In genomic region chr6:47942461-47942860, GRCm38 (mm10) we compare ENCODE assay signal across 8 mouse cellular contexts. TPM values are rescaled to one million over a fixed set of nuclear protein-coding genes. Genes with fewer than 3 reads are reported as not detected.
DNase-seq lines count a peak whose midpoint lies in the region; ATAC-seq and TF ChIP-seq lines count a peak whose summit lies in the region.

No protein-coding gene starts in this region.

- peaks cover 0 to 9% of the 10 kb centered on the region in 2 experiments; a peak in 1 of 4 replicates for H3K4me1 ChIP-seq in CH12.LX (ENCODE audit: control insufficient read depth in 1 of 2, insufficient read depth in 2 of 2)
- H3K4me1 ChIP-seq in E14TG2a.4 (replicated peaks; ENCODE audit: low read depth, low read length) = peaks cover 11% of the 10 kb centered on the region
- H3K4me1 ChIP-seq in forebrain, embryonic 16.5 days (replicated peaks; ENCODE audit: control insufficient read depth, insufficient read depth, low read length) = peaks cover 7% of the 10 kb centered on the region
- H3K4me1 ChIP-seq in liver, embryonic 14.5 days (replicated peaks; ENCODE audit: control insufficient read depth in 2 of 2, insufficient read depth in 2 of 2, low read length in 1 of 2) = peaks cover 3 to 4% of the 10 kb centered on the region in 2 experiments

- H3K36me3 ChIP-seq in CH12.LX (replicated peaks in 1 of 2; ENCODE audit: control insufficient read depth in 1 of 2, insufficient read depth in 1 of 2, low read length in 1 of 2) (peaks cover 22 to 23% of the 10 kb centered on the region in 2 experiments), E14TG2a.4 (ENCODE audit: insufficient read depth, low read length) (no peaks in the 10 kb centered on the region)
- H3K36me3 ChIP-seq in forebrain, embryonic 16.5 days (ENCODE audit: control insufficient read depth, insufficient read depth) = no peaks in the 10 kb centered on the region
- H3K36me3 ChIP-seq in liver, embryonic 14.5 days (replicated peaks; ENCODE audit: control insufficient read depth, insufficient read depth, low read depth) = peaks cover 3% of the 10 kb centered on the region; the same call in 1 of the 2 replicates

- TF ChIP-seq CTCF in CH12.LX (conservative IDR thresholded peaks at IDR 0.05 in 1 of 2, IDR thresholded peaks at IDR 0.05 in 1 of 2; ENCODE audit: low read depth in 2 of 2, low read length in 2 of 2) = no peak; a peak in 1 of 4 replicates
- no peak for TF ChIP-seq CTCF in E14TG2a.4 (conservative IDR thresholded peaks at IDR 0.05; ENCODE audit: low read length)
- TF ChIP-seq CTCF in liver, embryonic 14.5 days (IDR thresholded peaks at IDR 0.05; ENCODE audit: low read depth) = no peak

- H3K27me3 ChIP-seq in CH12.LX (replicated peaks) = no peaks in the 10 kb centered on the region
- peaks cover 42% of the 10 kb centered on the region for H3K27me3 ChIP-seq in E14TG2a.4 (ENCODE audit: insufficient read depth, low read length)
- no peaks in the 10 kb centered on the region for H3K27me3 ChIP-seq in forebrain, embryonic 16.5 days (replicated peaks; ENCODE audit: control insufficient read depth, insufficient read depth, low read length)
- no peaks in the 10 kb centered on the region for H3K27me3 ChIP-seq in liver, embryonic 14.5 days (ENCODE audit: control insufficient read depth, insufficient read depth, low read length)

- dilution Hi-C loops in CH12.LX (cut with MboI; ENCODE audit: extremely low pct_ligation_motif_present, extremely low pct_unique_long_range_greater_than_20kb, low sequenced_read_pairs) = no loop called here

- no peak for TF ChIP-seq EP300 in CH12.LX (IDR thresholded peaks at IDR 0.05; ENCODE audit: low read length)
- TF ChIP-seq EP300 in liver, embryonic 14.5 days (IDR thresholded peaks at IDR 0.05; ENCODE audit: low read depth) = no peak

- ATAC-seq in forebrain, embryonic 16.5 days = no peak; the same call in 1 of the 2 replicates
- ATAC-seq in liver, embryonic 14.5 days (ENCODE audit: insufficient read depth) = peak; percentile 36; the same call in 1 of the 2 replicates
- no peak for ATAC-seq in granulocyte monocyte progenitor cell, adult 5-6 weeks (replicated peaks; ENCODE audit: poor library complexity, severe bottlenecking)

- peak overlapping the region; percentile 77 to 85 (median 84) for H3K4me3 ChIP-seq in CH12.LX (replicated peaks in 1 of 3; ENCODE audit: low read depth in 2 of 3, low read length in 2 of 3, poor library complexity in 1 of 3)
- peak overlapping the region; percentile 78 for H3K4me3 ChIP-seq in E14TG2a.4 (replicated peaks; ENCODE audit: low read length)
- peak overlapping the region; percentile 44 for H3K4me3 ChIP-seq in forebrain, embryonic 16.5 days (replicated peaks; ENCODE audit: low read length)
- H3K4me3 ChIP-seq in liver, embryonic 14.5 days (ENCODE audit: insufficient read depth in 1 of 2, low read depth in 2 of 2, low read length in 2 of 2) = peak overlapping the region; percentile 43 to 69

- WGBS in forebrain, embryonic 16.5 days = 51% methylated on average over 12 of the region's 12 CpGs
- WGBS in liver, embryonic 14.5 days (ENCODE audit: insufficient replicate concordance) = 42% methylated on average over 12 of the region's 12 CpGs

- H3K9ac ChIP-seq in CH12.LX (ENCODE audit: insufficient read depth, low read depth) = peak overlapping the region; percentile 90; the same call in 1 of the 2 replicates
- no peak overlapping the region for H3K9ac ChIP-seq in forebrain, embryonic 16.5 days (replicated peaks; ENCODE audit: low read depth, low read length)
- H3K9ac ChIP-seq in liver, embryonic 14.5 days (replicated peaks) = peak overlapping the region; percentile 84

- no peak; the same call in 1 of the 2 replicates for TF ChIP-seq POLR2A in CH12.LX (IDR thresholded peaks at IDR 0.05; ENCODE audit: low read depth, low read length)

- DNase-seq in CH12.LX (ENCODE audit: extremely low read depth) = peak; percentile 52
- no peak for DNase-seq in liver, embryonic 14.5 days (ENCODE audit: low read depth in 3 of 3, low spot score in 3 of 3)
- DNase-seq in right cerebral cortex, adult 2 months (ENCODE audit: low spot score in 2 of 2) = no peak
- no peak for DNase-seq in layer of hippocampus, adult 8-10 months (ENCODE audit: low spot score in 2 of 2)
- no peak for DNase-seq in testis, postnatal 10 days (ENCODE audit: low spot score)

- peak overlapping the region; percentile 18; the same call in 1 of the 2 replicates for H3K4me2 ChIP-seq in CH12.LX (ENCODE audit: insufficient read depth, low read depth, poor library complexity, severe bottlenecking)
- H3K4me2 ChIP-seq in forebrain, embryonic 16.5 days (ENCODE audit: low read length) = peak overlapping the region; percentile 78
- peak overlapping the region; percentile 95 for H3K4me2 ChIP-seq in liver, embryonic 14.5 days (ENCODE audit: low read depth)

- peak overlapping the region; percentile 10; the same call in 1 of the 2 replicates for H3K27ac ChIP-seq in CH12.LX (ENCODE audit: insufficient read depth, low read depth)
- no peak overlapping the region for H3K27ac ChIP-seq in forebrain, embryonic 16.5 days (ENCODE audit: low read length)
- no peak overlapping the region for H3K27ac ChIP-seq in liver, embryonic 14.5 days

- H3K79me2 ChIP-seq in CH12.LX (replicated peaks; ENCODE audit: control insufficient read depth, extremely low read depth, insufficient read depth, poor library complexity, severe bottlenecking) = peaks cover 7% of the 10 kb centered on the region

- H3K9me3 ChIP-seq in CH12.LX (replicated peaks; ENCODE audit: low read length) (peaks cover 17% of the 10 kb centered on the region), E14TG2a.4 (ENCODE audit: low read length) (peaks cover 17% of the 10 kb centered on the region)
- H3K9me3 ChIP-seq in forebrain, embryonic 16.5 days (ENCODE audit: control insufficient read depth, low read length) = no peaks in the 10 kb centered on the region
- no peaks in the 10 kb centered on the region for H3K9me3 ChIP-seq in liver, embryonic 14.5 days (ENCODE audit: control insufficient read depth, low read length)

- TF ChIP-seq RAD21 in CH12.LX (IDR thresholded peaks at IDR 0.05; ENCODE audit: low read depth, low read length) = no peak

- in situ Hi-C loops in CH12.LX (cut with MboI; ENCODE audit: low pct_ligation_motif_present, low pct_unique_long_range_greater_than_20kb, low sequenced_read_pairs) = no loop called here

TF ChIP-seq in CH12.LX, 34 proteins besides CTCF, POLR2A, EP300 and RAD21 (continues in another document):
- no peak for TF ChIP-seq GABPA (IDR thresholded peaks at IDR 0.05; ENCODE audit: insufficient replicate concordance, low read depth, low read length)
- TF ChIP-seq BHLHE40 (IDR thresholded peaks at IDR 0.05; ENCODE audit: low read depth, low read length) = peak; percentile 17; the same call in 1 of the 2 replicates
- TF ChIP-seq ZKSCAN1 (IDR thresholded peaks at IDR 0.05; ENCODE audit: borderline replicate concordance, low read depth, low read length) = no peak
- no peak for TF ChIP-seq KAT2A (IDR thresholded peaks at IDR 0.05; ENCODE audit: insufficient replicate concordance, low read length)
- no peak for TF ChIP-seq ZMIZ1 (IDR thresholded peaks at IDR 0.05; ENCODE audit: low read depth, low read length)
- peak; percentile 62; the same call in 1 of the 2 replicates for TF ChIP-seq MYC (IDR thresholded peaks at IDR 0.05; ENCODE audit: low read depth, low read length)
- TF ChIP-seq NRF1 (IDR thresholded peaks at IDR 0.05; ENCODE audit: low read depth, low read length) = no peak
- no peak for TF ChIP-seq JUND (conservative IDR thresholded peaks at IDR 0.05; ENCODE audit: low read depth, low read length)
- TF ChIP-seq MEF2A (IDR thresholded peaks at IDR 0.05; ENCODE audit: borderline replicate concordance, low read depth, low read length) = peak; percentile 3; the same call in 1 of the 2 replicates
- no peak for TF ChIP-seq CHD2 (IDR thresholded peaks at IDR 0.05; ENCODE audit: low read length)
- no peak; the same call in 1 of the 2 replicates for TF ChIP-seq ELF1 (IDR thresholded peaks at IDR 0.05; ENCODE audit: low read depth, low read length)
- TF ChIP-seq NELFE (IDR thresholded peaks at IDR 0.05; ENCODE audit: low read depth, low read length) = no peak
- TF ChIP-seq PAX5 (IDR thresholded peaks at IDR 0.05; ENCODE audit: low read length) = no peak
- TF ChIP-seq USF1 (IDR thresholded peaks at IDR 0.05; ENCODE audit: low read depth, low read length) = no peak
- no peak for TF ChIP-seq MAZ (IDR thresholded peaks at IDR 0.05; ENCODE audit: low read depth, low read length)
- no peak for TF ChIP-seq TCF12 (IDR thresholded peaks at IDR 0.05; ENCODE audit: low read depth, low read length)
- 0 out of 2 replicates have a peak, but pooled peaks have one; percentile 70 for TF ChIP-seq E2F4 (IDR thresholded peaks at IDR 0.05; ENCODE audit: insufficient replicate concordance, low read depth, low read length)
- TF ChIP-seq CHD1 (IDR thresholded peaks at IDR 0.05; ENCODE audit: low read depth, low read length) = no peak
- TF ChIP-seq ZC3H11A (IDR thresholded peaks at IDR 0.05; ENCODE audit: low read depth, low read length) = no peak
- 0 out of 2 replicates have a peak, but pooled peaks have one; percentile 33 for TF ChIP-seq MAFK (IDR thresholded peaks at IDR 0.05; ENCODE audit: insufficient replicate concordance, low read length)

RNA-seq across cellular contexts. Expression of gene Zfp956, which starts 10.7 kb away (rescaled TPM):
- total RNA-seq in CH12.LX (2012; rRNA removed) (10.5 and 11.5 TPM in 2 replicates), CH12.LX (2014; rRNA removed) (7.8 and 9.0 TPM in 2 replicates)
- 7.9 and 9.2 TPM in 2 replicates for polyA plus RNA-seq in CH12.LX (2012; ENCODE audit: insufficient read length, low read depth)
- 23.2 and 24.6 TPM in 2 replicates for polyA plus RNA-seq in forebrain, embryonic 16.5 days (2015; fragmentation: Nextera tagmentation; extraction: Ambion mirVana)
- polyA plus RNA-seq in liver, embryonic 14.5 days (2012; rRNA removed) = 4.0 and 4.3 TPM in 2 replicates
- polyA plus RNA-seq in liver, embryonic 14.5 days (2014; fragmentation: Nextera tagmentation; extraction: Ambion mirVana) = 2.1 and 2.5 TPM in 2 replicates
- 5.8 and 8.1 TPM in 2 replicates for total RNA-seq in granulocyte monocyte progenitor cell, adult 5-6 weeks (2014; fragmentation: Nextera tagmentation)
- total RNA-seq in granulocyte monocyte progenitor cell, adult 5-6 weeks (2017) = 7.5 and 7.8 TPM in 2 replicates
- total RNA-seq in layer of hippocampus, adult 8-10 months (2022) = 10 to 100 TPM; 17.9 to 25.6 (median 22.3) TPM

RNA-seq across cellular contexts. Expression of gene Zfp212, which starts 22.2 kb away (rescaled TPM):
- total RNA-seq in CH12.LX (2012; rRNA removed) = 5.1 and 5.2 TPM in 2 replicates
- 6.3 TPM in 2 replicates for total RNA-seq in CH12.LX (2014; rRNA removed)
- 12.1 and 12.3 TPM in 2 replicates for polyA plus RNA-seq in CH12.LX (2012; ENCODE audit: insufficient read length, low read depth)
- polyA plus RNA-seq in forebrain, embryonic 16.5 days (2015; fragmentation: Nextera tagmentation; extraction: Ambion mirVana) = 21.0 and 22.1 TPM in 2 replicates
- polyA plus RNA-seq in liver, embryonic 14.5 days (2012; rRNA removed) = 4.5 and 4.7 TPM in 2 replicates
- 3.0 and 4.2 TPM in 2 replicates for polyA plus RNA-seq in liver, embryonic 14.5 days (2014; fragmentation: Nextera tagmentation; extraction: Ambion mirVana)
- total RNA-seq in granulocyte monocyte progenitor cell, adult 5-6 weeks (2014; fragmentation: Nextera tagmentation) = 8.3 and 13.9 TPM in 2 replicates
- 7.3 and 11.5 TPM in 2 replicates for total RNA-seq in granulocyte monocyte progenitor cell, adult 5-6 weeks (2017)
- total RNA-seq in layer of hippocampus, adult 8-10 months (2022) = 10 to 100 TPM; 20.1 to 24.0 (median 21.5) TPM

Comparison
In these comparisons a context has a peak if more than half of its experiments do, and no peak if none do; other contexts are left out.
1. H3K4me2 ChIP-seq: peak in every context shown above with its lines; median percentile 95 in liver, embryonic 14.5 days; 78 in forebrain, embryonic 16.5 days; 18 in CH12.LX.